Mouse (Mus musculus) monocyte, adult 5-6 weeks (primary cell): ENCODE measurements around the gene Vps13d. TPM values are rescaled to one million over a fixed set of nuclear protein-coding genes. Genes with fewer than 3 reads are reported as not detected.

Source experiments
- ATAC-seq: fragments of 153-309, 156-312 bp; replicated peaks from 2 replicates; pipeline ENCODE4 v1.8.0; 2017; ENCODE audit warnings: mild to moderate bottlenecking; ENCODE audit not compliant: low TSS enrichment, insufficient number of reproducible peaks, severe bottlenecking, poor library complexity, low FRiP score
- total RNA-seq: library from RNA; stranded (forward); fragments of 200-1000, 200-491, 200-594 nt; gene quantifications from 3 replicates; pipeline ENCODE4 v1.2.3, GENCODE M21; 2017

Gene Vps13d
- total RNA-seq, 1 experiment from 2014 or later, result 36.6 TPM

- no peak for ATAC-seq
Measured at GRCm38 (mm10) chr4:145022815-145023214, 172.0 kb downstream of the Vps13d start.

GRCm38 (mm10) chr4:145022211-145022610 lies 172.6 kb downstream of the Vps13d start:
- no peak for ATAC-seq

- no peak for ATAC-seq
Measured at GRCm38 (mm10) chr4:145020383-145020782, 174.4 kb downstream of the Vps13d start.

GRCm38 (mm10) chr4:145019121-145019714 lies 175.6 kb downstream of the Vps13d start:
- ATAC-seq, result peak; percentile 50; the same call in 1 of the 2 replicates

GRCm38 (mm10) chr4:145017745-145018144 lies 177.1 kb downstream of the Vps13d start:
- ATAC-seq, result no peak

GRCm38 (mm10) chr4:145016669-145017068 lies 178.1 kb downstream of the Vps13d start:
- ATAC-seq, result no peak

- no peak for ATAC-seq
Measured at GRCm38 (mm10) chr4:145014632-145014960, 180.2 kb downstream of the Vps13d start.

- no peak for ATAC-seq
Measured at GRCm38 (mm10) chr4:145013760-145014631, 180.8 kb downstream of the Vps13d start.

GRCm38 (mm10) chr4:145013187-145013586 lies 181.6 kb downstream of the Vps13d start:
- no peak for ATAC-seq

GRCm38 (mm10) chr4:145011156-145011555 lies 183.6 kb downstream of the Vps13d start:
- no peak for ATAC-seq

GRCm38 (mm10) chr4:145009934-145010333 lies 184.9 kb downstream of the Vps13d start:
- no peak for ATAC-seq

- no peak for ATAC-seq
Measured at GRCm38 (mm10) chr4:145009437-145009836, 185.4 kb downstream of the Vps13d start.

GRCm38 (mm10) chr4:145005943-145006545 lies 188.8 kb downstream of the Vps13d start:
- no peak for ATAC-seq

GRCm38 (mm10) chr4:145004176-145004575 lies 190.6 kb downstream of the Vps13d start:
- ATAC-seq, result no peak

GRCm38 (mm10) chr4:145002733-145003132 lies 192.1 kb downstream of the Vps13d start:
- ATAC-seq, result no peak

GRCm38 (mm10) chr4:144999903-145000382 lies 194.9 kb downstream of the Vps13d start:
- no peak for ATAC-seq

GRCm38 (mm10) chr4:144999572-144999880 lies 195.3 kb downstream of the Vps13d start:
- no peak for ATAC-seq

- ATAC-seq, result no peak
Measured at GRCm38 (mm10) chr4:144998808-144999571, 195.8 kb downstream of the Vps13d start.
